Mouse (Mus musculus) MEL-GATA-1-ER (cell line): ENCODE measurements around the gene Maml2.
"Not testable (repeated sequence)": the region's sequence is repeated elsewhere in the genome, so short reads cannot be mapped to it uniquely, and the experiment has no call there.

Experiments used
- DNase-seq: peaks from one replicate; pipeline ENCODE4 v3.0.0-alpha.2; 2012; ENCODE audit warnings: low read depth; ENCODE audit errors: extremely low read depth

Maml2 gene

DNA sequence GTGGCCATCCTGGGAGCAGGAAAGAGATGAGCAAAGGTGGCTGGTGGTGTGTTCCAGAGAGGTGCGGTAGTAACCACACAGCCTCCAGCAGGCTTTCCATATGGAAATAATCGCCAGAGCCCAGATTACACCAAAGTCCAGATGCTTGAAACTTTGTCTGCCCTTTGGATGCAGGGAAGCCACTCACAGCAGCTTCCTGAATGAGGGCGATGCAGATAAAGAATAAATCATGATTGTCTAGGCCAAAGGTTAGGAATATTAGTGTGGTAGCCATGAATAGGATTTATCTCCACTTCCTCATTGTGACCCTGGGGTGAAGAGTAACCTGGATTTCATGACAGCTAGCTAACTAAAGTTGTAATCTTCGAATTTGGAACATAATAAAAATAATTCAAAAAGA lies 407.2 kb downstream of the Maml2 start:
- no peak for DNase-seq

DNA sequence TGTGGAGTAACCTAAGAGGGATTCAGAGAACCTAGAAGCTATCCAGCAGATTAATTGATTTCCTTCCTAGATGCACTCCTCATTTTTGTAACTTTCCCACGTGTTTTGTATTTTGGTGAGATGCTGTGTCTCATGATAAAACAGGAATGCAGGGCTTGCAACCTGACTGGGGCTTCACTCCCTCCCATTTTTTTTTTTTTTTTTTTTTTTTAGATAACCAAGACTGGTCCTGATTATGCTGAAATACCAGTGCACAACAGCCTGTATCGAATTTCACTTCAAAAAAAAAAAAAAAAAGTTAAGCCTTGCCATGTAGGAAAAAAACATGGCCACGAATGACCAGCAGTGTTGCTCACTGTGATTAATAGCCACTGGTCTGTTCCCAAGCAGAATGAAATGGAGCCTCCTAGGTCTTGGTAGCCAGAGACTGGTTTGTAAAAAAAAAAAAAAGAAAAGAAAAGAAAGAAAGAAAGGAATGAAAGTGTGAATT lies 409.4 kb downstream of the Maml2 start:
- no peak for DNase-seq

DNA sequence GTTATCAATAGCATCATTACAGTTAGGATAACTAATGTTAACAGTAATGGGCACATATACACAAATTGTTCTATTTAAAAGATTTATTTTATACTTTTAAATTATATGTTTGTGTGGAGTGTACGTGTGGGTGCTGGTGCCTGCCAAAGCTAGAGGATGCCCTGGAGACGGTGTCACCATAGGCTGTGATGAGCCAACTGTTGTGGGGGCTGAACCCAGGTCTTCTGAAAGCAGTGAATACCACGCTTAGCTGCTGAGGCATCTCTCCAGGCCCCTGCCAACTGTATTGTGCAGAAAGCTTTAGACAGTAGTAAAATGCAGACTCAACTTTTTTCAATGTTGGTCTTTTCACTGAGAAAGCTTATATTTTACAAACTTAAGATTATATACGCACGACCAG lies 411.7 kb downstream of the Maml2 start:
- DNase-seq: no peak

DNA sequence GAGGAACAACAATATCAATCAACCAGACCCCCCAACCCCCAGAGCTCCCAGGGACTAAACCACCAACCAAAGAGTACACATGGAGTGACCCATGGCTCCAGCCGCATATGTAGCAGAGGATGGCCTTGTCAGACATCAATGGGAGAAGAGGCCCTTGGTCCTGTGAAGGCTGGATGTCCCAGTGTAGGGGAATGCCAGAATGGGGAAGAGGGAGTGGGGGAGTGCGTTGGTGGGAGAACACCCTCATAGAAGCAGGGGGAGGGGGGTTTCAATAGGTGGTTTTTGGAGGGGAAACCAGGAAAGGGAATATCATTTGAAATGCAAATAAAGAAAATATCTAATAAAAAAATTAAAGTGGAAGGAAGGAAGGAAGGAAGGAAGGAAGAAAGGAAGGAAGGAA lies 418.1 kb downstream of the Maml2 start:
- DNase-seq: not testable (repeated sequence)

DNA sequence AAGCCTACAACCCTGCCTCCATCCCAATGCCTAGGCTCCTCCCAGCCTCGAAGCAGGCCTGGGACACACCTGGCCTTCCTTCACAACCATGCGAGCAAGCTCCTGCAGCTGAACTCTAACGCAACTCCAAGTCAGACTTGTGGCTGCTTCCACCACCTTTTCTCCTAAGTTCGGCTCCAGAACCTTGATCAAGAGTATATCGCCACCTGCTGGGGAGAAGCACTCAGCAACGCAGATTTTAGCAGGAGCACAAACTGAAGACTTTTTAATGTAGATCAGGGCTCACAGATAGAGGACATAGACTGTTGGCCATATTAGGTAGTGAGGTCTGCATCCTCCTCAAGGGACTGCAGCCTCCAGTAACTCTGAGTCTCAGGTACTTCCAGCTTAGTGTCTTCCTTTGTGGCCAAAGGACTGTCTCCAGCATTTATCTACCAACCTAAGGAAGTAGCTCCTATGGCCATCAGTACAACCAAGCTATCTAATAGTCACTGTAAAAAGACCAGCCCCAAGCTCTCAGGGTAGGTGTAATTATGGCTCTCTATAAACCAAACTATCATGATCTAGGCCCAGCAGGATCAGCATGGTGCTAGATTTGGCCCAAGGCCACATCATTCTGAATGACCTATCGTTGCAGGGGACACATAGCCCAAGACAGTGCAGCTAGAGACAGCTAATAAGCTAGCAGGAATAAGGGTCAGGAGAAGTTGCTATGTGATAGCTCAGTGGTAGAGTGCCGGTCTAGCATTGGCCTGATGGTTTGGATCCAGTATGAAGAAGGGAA lies 418.8 kb downstream of the Maml2 start:
- DNase-seq: peak; percentile 68

DNA sequence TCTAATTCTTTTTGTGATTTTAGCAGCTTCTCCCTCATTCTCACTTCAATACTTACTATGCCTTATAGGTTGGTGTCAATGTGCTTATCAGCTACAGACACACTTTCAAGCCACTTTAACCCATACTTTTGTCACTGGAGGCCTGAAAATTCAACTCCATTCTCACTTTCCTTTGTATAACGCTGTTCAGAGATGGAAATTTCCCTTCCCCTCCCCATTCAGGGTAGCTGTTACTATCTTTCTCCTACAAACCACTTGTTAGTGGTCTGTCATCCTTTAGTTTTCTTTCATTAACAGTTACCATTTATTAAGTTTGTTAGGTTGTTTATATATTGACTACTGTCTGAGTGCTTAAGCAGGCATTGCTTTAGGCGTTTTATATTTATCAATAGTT lies 450.6 kb downstream of the Maml2 start, which contains the start of gene Mtmr2:
Gene Mtmr2 (plus strand): TSS at position 7 of the 394 bp plus-strand sequence.
- peak; percentile 41 for DNase-seq

DNA sequence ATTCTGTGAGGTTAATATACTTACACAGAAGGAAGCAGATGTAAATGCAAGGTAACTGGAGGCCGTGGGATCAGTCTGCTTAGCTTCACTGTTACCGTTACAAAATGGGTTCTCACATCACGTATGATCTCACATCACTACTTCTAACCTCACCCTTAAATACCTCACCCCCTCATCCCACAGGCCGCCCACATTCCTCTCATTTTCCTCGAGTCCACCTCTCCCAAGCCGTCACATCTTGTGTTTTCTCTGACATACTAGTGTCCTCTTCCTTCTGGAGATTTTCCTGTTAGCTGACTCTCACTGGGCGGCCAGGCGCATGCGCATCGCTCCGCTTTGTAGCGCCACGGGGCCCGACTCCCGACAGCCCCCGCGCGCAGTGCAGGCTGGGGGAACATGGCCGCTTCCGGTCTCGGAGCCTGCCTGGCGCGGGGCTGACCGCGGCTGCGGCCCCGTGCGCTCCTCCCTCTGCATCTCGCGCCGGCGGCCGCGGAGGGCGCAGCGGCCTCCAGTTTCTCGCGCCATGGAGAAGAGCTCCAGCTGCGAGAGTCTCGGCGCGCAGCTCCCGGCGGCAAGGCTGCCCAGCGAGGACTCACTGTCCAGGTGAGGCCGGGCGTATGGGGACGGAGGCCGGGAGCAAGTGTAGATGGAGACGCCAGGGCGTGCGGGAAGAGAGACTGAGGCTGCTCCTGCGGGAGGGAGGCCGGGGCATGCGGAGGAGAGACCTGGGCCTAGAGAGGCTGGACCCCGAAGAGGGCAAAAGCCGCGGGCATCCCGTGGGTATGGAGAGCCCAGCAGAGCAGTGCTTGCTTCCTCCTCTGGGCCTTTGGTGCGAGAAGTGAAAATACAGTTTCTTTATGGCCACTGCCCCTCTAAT lies 451.3 kb downstream of the Maml2 start:
- DNase-seq: peak; percentile 84

DNA sequence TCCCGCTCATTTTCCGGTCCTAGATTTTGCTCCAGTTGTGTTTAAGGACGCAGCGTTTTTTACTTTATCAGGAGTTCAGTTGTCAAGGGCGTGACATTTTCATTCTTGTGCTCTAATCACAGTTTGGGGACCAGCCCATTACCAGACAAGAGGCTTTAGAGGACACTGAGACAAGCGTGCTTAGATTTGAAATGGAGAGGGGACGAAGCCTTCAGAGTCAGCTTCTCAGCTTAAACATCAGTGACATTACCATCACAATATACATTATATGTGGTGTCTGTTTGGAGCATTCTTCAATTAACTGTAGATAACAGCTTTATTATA lies 451.9 kb downstream of the Maml2 start:
- peak; percentile 41 for DNase-seq

DNA sequence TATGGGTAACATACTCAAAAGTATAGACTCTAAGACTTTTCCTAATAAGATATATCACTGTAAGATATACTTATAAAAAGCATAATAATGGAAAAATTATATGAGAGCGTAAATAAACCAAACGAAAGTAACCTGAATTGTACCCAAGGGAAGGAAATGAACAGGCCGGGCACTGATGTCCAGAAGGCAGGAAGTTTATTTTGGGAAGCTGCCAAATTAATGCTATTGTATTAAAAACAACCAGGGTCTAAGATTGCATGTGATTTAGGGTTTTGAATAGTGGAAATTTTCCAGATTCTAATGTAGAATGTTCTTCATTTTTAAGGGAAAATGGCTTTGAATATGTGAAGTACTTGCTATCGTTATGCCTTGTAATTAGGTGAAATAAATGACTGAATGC lies 454.8 kb downstream of the Maml2 start:
- DNase-seq: no peak
